Mouse (Mus musculus) embryonic facial prominence, embryonic 11.5 days (tissue): Measurements from ENCODE around the gene Olfr398. TPM values are rescaled to one million over a fixed set of nuclear protein-coding genes. Genes with fewer than 3 reads are reported as not detected.

Experiments used
- ATAC-seq: fragments of 200-750 bp; cut with Nextera tagmentation; replicated peaks from 2 replicates; pipeline ENCODE4 v1.8.0; 2017; ENCODE audit warnings: low read depth; ENCODE audit not compliant: insufficient number of reproducible peaks, low FRiP score, low TSS enrichment
- DNase-seq: peaks from one replicate; pipeline ENCODE4 v3.0.0-alpha.2; 2015; ENCODE audit warnings: low spot score
- H3K27ac ChIP-seq: fragments of 300-500 bp; sonication (generic); replicated peaks from 2 replicates; pipeline ENCODE4 v1.5.1; 2014; ENCODE audit warnings: mild to moderate bottlenecking, low read depth, low read length, control low read depth
- H3K27me3 ChIP-seq: fragments of 300-500 bp; sonication (generic); 2 replicates; pipeline ENCODE4 v1.6.1; 2014; ENCODE audit warnings: mild to moderate bottlenecking, low read length, moderate library complexity, mixed read lengths; ENCODE audit not compliant: control insufficient read depth, insufficient read depth
- H3K36me3 ChIP-seq: fragments of 300-500 bp; sonication (generic); replicated peaks from 2 replicates; pipeline ENCODE4 v1.6.1; 2014; ENCODE audit warnings: low read depth, mild to moderate bottlenecking, low read length, moderate library complexity, mixed read lengths; ENCODE audit not compliant: control insufficient read depth, insufficient read depth
- H3K4me1 ChIP-seq: fragments of 300-500 bp; sonication (generic); 2 replicates; pipeline ENCODE4 v1.6.1; 2014; ENCODE audit warnings: low read length, mixed read lengths; ENCODE audit not compliant: control insufficient read depth, insufficient read depth
- H3K4me2 ChIP-seq: fragments of 300-500 bp; sonication (generic); 2 replicates; pipeline ENCODE4 v1.6.1; 2014; ENCODE audit warnings: low read depth, mild to moderate bottlenecking, control low read depth, low read length, moderate library complexity
- H3K4me3 ChIP-seq: fragments of 300-500 bp; sonication (generic); 2 replicates; pipeline ENCODE4 v1.5.1; 2014; ENCODE audit warnings: low read depth, low read length, control low read depth
- H3K9ac ChIP-seq: fragments of 300-500 bp; sonication (generic); replicated peaks from 2 replicates; pipeline ENCODE4 v1.6.1; 2014; ENCODE audit warnings: mild to moderate bottlenecking, control low read depth, low read length
- H3K9me3 ChIP-seq: fragments of 300-500 bp; sonication (generic); replicated peaks from 2 replicates; pipeline ENCODE4 v1.6.1; 2016; ENCODE audit warnings: mild to moderate bottlenecking, low read length, inconsistent platforms, mixed read lengths; ENCODE audit not compliant: control insufficient read depth
- WGBS: fragments of 180-500 bp; shearing (Covaris S2); extraction: QIAGEN DNeasy Blood & Tissue Kit; methylation state at CpG from one replicate; pipeline ENCODE4 v1.1.7; 2014; 5-methylcytosine and 5-hydroxymethylcytosine counted together
- polyA plus RNA-seq: library from polyadenylated mRNA; unstranded; fragments of >200 nt; fragmentation: Nextera tagmentation; extraction: Ambion mirVana; gene quantifications from 2 replicates; pipeline ENCODE4 v1.2.1, GENCODE M21; 2014

Olfr398 gene
- not detected in 2 replicates for polyA plus RNA-seq

DNA sequence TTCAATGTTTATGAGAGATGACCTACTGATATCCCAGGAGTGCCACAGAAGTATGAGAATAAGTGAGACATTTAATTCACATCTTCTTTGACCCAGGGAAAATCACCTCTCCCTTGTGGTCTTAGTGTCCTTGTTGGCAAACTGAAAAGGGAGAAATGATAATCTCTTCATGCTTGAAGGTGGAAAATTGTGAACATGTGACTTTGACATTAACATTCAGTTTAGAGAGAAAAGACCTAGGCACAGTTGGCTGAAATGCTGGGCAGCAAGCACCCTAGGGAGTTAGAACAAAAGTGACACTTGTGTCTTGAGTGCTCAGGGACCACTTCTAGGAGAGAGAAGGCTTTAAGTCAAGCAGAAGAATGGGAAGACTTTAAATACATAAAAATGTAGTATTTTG lies at the start of gene Olfr398:
Gene Olfr398 (minus strand): TSS at position 101 of the 400 bp plus-strand sequence.
- H3K36me3 ChIP-seq = no peaks in the 10 kb centered on the region
- no peaks in the 10 kb centered on the region; the same call in 1 of the 2 replicates for H3K9me3 ChIP-seq
- no peak within 1 kb of the TSS for H3K27ac ChIP-seq
- no peak within 1 kb of the TSS for H3K4me3 ChIP-seq
- no peaks in the 10 kb centered on the region for H3K27me3 ChIP-seq
- ATAC-seq (no peak), DNase-seq (no peak)
- no peak within 1 kb of the TSS for H3K4me2 ChIP-seq
- H3K4me1 ChIP-seq = no peaks in the 10 kb centered on the region
- H3K9ac ChIP-seq = no peak within 1 kb of the TSS

DNA sequence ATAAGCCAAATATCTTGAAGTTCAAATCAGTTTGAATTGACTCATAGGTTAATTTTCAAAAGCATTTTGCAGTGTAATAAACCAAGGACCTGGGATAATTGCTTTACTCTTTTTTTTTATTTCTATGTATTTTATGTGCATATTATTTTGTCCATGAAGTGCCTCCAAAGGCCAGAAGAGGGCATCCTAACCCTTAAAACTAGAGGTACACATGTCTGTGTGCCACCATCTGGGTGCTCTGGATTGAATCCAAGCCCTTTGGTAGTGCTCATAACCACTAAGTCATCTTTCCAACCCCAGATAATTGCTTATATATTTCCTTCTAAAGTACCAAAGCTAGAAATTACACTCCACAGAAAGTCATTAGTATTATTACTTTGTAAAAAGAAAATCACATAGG lies 2.9 kb upstream of the Olfr398 start:
- H3K9me3 ChIP-seq = no peaks in the 10 kb centered on the region
- no peak overlapping the region for H3K4me3 ChIP-seq
- H3K36me3 ChIP-seq = no peaks in the 10 kb centered on the region
- H3K9ac ChIP-seq = no peak overlapping the region
- H3K4me1 ChIP-seq = no peaks in the 10 kb centered on the region
- no peak overlapping the region for H3K27ac ChIP-seq
- H3K4me2 ChIP-seq = no peak overlapping the region
- H3K27me3 ChIP-seq = no peaks in the 10 kb centered on the region
- ATAC-seq = no peak
- DNase-seq = no peak

DNA sequence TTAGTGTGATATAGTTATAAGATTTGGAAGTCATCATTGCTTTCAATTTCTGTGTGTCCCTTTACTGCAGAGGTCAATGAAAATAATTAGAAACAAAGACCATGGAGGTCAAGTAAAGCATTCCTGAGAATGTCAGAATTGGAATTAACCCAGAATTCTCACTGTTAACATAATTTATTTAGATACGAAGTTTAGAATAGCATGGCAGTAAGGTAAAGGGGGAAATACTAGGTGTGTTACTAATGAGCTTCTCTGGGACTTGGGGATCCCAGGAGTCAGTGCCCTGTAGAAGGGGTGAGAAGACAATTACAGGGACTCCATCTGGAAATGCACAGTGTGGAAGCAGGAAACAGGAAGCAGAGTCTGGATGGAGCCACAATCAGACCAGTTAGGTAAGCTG lies 29.7 kb downstream of the Olfr398 start, which contains the start of gene Olfr397:
Gene Olfr397 (plus strand): TSS at position 301 of the 400 bp plus-strand sequence.
- H3K4me1 ChIP-seq = no peaks in the 10 kb centered on the region
- WGBS = 86% methylated on average over 1 of the region's 1 CpGs
- H3K9me3 ChIP-seq = no peaks in the 10 kb centered on the region
- DNase-seq (no peak), ATAC-seq (no peak)
- H3K27me3 ChIP-seq = no peaks in the 10 kb centered on the region
- H3K4me3 ChIP-seq = no peak within 1 kb of the TSS
- no peak within 1 kb of the TSS for H3K9ac ChIP-seq
- H3K36me3 ChIP-seq = no peaks in the 10 kb centered on the region
- no peak within 1 kb of the TSS for H3K27ac ChIP-seq
- no peak within 1 kb of the TSS for H3K4me2 ChIP-seq

DNA sequence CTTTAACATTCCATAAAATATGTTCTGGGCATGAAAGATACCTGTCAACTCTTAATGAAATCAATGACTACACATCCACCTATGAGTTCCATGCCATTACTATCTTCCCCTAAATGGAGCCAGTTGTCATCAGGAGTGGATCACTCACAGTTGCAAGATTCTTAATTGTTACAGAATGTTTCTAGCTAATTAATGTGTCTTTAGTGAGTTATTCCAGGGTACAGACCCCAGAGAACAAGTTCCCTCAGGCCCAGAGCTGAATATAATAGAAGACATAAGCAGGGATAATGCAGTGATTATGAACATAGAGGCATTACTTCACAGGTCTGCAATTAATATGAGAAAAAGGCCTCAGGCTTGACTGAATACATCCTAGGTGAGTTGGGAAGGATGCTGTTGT lies 53.8 kb downstream of the Olfr398 start, which contains the start of gene Olfr23:
Gene Olfr23 (plus strand): TSS at position 301 of the 400 bp plus-strand sequence.
- ATAC-seq (no peak), DNase-seq (no peak)
- Histone ChIP-seq H3K9me3 (no peaks in the 10 kb centered on the region), H3K4me2 (no peak within 1 kb of the TSS), H3K4me3 (no peak within 1 kb of the TSS), H3K36me3 (no peaks in the 10 kb centered on the region), H3K27me3 (no peaks in the 10 kb centered on the region), H3K9ac (no peak within 1 kb of the TSS), H3K27ac (no peak within 1 kb of the TSS), H3K4me1 (no peaks in the 10 kb centered on the region)

Other genes with a start within 250 kb of the Olfr398 start
- gene Olfr389, start 209.7 kb downstream of the Olfr398 start, polyA plus RNA-seq = not detected in 2 replicates
- not detected in 2 replicates for gene Olfr390, start 207.4 kb downstream of the Olfr398 start, polyA plus RNA-seq
- not detected in 2 replicates for gene Olfr391-ps, start 187.4 kb downstream of the Olfr398 start, polyA plus RNA-seq
- gene Olfr392, start 173.4 kb downstream of the Olfr398 start, polyA plus RNA-seq = not detected in 2 replicates
- gene Olfr393, start 139.0 kb downstream of the Olfr398 start, polyA plus RNA-seq = not detected in 2 replicates
- not detected in 2 replicates for gene Olfr394, start 99.6 kb downstream of the Olfr398 start, polyA plus RNA-seq
- gene Olfr395, start 81.1 kb downstream of the Olfr398 start, polyA plus RNA-seq = not detected in 2 replicates
- not detected in 2 replicates for gene Olfr23, start 53.7 kb downstream of the Olfr398 start, polyA plus RNA-seq
- gene Olfr397, start 29.6 kb downstream of the Olfr398 start, polyA plus RNA-seq = not detected in 2 replicates
- not detected in 2 replicates for gene Olfr139, start 66.1 kb upstream of the Olfr398 start, polyA plus RNA-seq
- gene Olfr399, start 66.2 kb upstream of the Olfr398 start, polyA plus RNA-seq = not detected in 2 replicates
- gene Zfp616, start 79.5 kb upstream of the Olfr398 start, polyA plus RNA-seq = not detected in 2 replicates
- not detected in 2 replicates for gene Olfr401, start 123.3 kb upstream of the Olfr398 start, polyA plus RNA-seq
- not detected in 2 replicates for gene Olfr402, start 163.1 kb upstream of the Olfr398 start, polyA plus RNA-seq
- gene Olfr403, start 195.8 kb upstream of the Olfr398 start, polyA plus RNA-seq = not detected in 2 replicates
- not detected in 2 replicates for gene Olfr43, start 221.0 kb upstream of the Olfr398 start, polyA plus RNA-seq